Mouse (Mus musculus): ENCODE data around the gene Ces2b. TPM values are rescaled to one million over a fixed set of nuclear protein-coding genes. Genes with fewer than 3 reads are reported as not detected.
"Not testable (repeated sequence)": the region's sequence is repeated elsewhere in the genome, so short reads cannot be mapped to it uniquely, and the experiment has no call there.

Gene Ces2b
- polyA plus RNA-seq, 1 experiment: 0.10 TPM

DNA sequence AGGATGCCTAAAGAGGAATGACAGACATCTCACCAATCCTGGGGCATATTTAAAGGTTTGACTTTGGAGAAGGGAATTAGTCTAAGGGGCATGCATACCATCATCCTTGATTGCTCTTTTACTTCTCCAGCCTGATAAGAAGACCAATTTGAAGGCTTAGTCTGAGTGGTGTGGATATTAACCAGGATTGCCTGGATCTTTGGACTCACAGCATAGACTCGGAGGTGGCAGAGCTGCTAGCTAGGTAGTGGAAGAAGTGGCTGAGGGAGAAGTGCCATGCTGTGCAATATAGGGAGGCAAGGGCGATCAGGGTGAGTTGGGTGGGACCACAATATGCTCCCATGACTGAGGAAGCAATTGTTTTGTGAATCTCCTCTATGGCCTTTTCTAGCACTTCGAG is 3.2 kb upstream of the Ces2b start:
- H3K4me1 ChIP-seq (ENCODE audit: control insufficient read depth, insufficient read depth, low read length): no peaks in the 10 kb centered on the region

DNA sequence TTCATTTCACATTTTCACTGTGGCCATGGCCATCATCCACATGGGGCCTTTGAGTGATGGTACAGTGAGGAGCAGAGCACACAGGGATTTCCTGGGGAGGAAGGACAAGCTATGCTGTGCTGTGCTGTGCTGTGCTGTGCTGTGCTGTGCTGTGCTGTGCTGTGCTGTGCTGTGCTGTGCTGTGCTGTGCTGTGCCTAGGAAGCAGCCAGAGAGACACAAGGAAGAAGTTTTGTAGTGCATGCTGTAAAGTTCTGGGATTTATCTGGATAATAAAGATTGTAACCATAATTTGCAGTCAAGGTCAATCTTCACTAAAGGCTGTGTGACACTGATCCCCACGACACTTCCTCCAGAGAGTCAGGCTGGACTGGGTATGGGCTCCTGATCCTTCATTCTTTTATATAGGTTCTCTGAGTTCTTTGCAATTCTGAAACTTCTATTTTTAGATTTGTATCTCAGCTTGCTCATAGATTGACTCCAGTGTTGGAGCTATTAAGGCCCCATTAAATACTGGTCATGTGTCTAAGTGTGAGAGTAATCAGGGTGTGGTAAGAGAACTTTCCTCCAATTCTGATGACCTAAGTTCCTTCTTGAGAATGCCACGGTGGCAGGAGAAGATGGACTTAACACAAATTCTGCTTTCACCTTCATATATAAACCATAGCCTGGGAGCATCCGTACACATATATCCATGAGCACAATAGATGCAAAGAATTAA is 10.1 kb downstream of the Ces2b start:
- Histone ChIP-seq H3K27ac (ENCODE audit: insufficient read depth, low read length) (no peak overlapping the region), H3K4me1 (ENCODE audit: control insufficient read depth, insufficient read depth, low read length) (no peaks in the 10 kb centered on the region), H3K4me3 (ENCODE audit: insufficient read depth, low read length) (no peak overlapping the region)
- TF ChIP-seq CTCF (IDR thresholded peaks at IDR 0.05; ENCODE audit: extremely low read depth, insufficient read depth, low read length): no peak
- TF ChIP-seq POLR2A (IDR thresholded peaks at IDR 0.05; ENCODE audit: extremely low read depth, insufficient read depth, low read length): no peak

More for the DNA sequence above, 3.2 kb upstream of the Ces2b start:
- TF ChIP-seq POLR2A (IDR thresholded peaks at IDR 0.05; ENCODE audit: extremely low read depth, insufficient read depth, low read length) (no peak), CTCF (IDR thresholded peaks at IDR 0.05; ENCODE audit: extremely low read depth, insufficient read depth, low read length) (no peak)
- Histone ChIP-seq H3K27ac (ENCODE audit: insufficient read depth, low read length) (no peak overlapping the region), H3K4me3 (ENCODE audit: insufficient read depth, low read length) (no peak overlapping the region)

DNA sequence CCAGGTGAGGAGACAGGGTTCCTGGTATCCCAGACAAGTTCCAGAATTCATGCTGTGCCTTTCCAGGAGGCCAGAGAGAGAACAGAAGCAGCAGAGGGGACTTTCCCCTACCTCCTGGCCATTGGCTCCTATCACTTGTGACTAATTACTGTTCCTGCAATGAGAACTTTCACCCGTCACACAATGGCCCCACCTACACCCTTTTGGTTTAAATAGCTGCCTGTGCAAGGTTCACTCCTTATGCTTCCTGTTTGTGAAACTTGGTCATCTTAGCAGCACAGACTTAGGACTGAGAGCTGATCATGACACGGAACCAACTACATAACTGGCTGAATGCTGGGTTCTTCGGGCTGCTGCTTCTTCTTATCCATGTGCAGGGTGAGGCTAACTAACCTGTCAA is 15.5 kb downstream of the Ces2b start, which contains the start of gene Ces2c:
Gene Ces2c (plus strand): TSS at position 238 of the 400 bp plus-strand sequence.
- no peaks in the 10 kb centered on the region for H3K4me1 ChIP-seq (ENCODE audit: control insufficient read depth, insufficient read depth, low read length)
- TF ChIP-seq CTCF (IDR thresholded peaks at IDR 0.05; ENCODE audit: extremely low read depth, insufficient read depth, low read length): no peak
- TF ChIP-seq POLR2A (IDR thresholded peaks at IDR 0.05; ENCODE audit: extremely low read depth, insufficient read depth, low read length): no peak
- no peak within 1 kb of the TSS for H3K27ac ChIP-seq (ENCODE audit: insufficient read depth, low read length)
- H3K4me3 ChIP-seq (ENCODE audit: insufficient read depth, low read length): no peak within 1 kb of the TSS

DNA sequence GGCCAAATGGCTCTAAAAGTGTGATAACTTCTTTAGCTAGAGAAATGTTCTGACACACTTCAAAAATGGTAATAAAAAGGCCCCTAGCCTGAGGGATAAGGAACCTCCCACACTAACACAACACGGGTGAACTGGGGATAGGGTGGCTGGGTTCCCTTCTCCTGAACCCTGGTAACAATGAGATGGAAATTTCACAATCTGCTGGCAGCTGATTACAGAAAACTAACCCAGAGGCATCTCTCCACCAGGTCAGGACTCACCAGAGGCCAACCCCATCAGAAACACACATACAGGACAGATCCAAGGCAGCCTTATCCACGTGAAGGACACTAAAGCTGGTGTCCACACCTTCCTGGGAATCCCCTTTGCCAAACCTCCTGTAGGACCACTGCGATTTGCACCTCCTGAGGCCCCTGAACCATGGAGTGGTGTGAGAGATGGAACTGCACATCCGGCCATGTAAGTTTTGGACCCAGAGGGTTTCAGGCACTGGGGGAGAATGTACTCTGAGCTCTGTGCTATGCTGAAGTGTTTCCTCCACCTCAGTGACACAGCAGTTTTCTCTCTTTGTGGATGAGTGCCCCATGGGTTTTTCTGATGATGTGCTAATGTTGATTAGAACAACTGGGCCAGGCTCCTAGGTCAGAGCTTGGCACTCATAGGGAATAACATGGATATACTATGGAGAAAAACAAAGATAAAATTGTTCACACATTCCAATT is 16.5 kb downstream of the Ces2b start:
- no peak for TF ChIP-seq CTCF (IDR thresholded peaks at IDR 0.05; ENCODE audit: extremely low read depth, insufficient read depth, low read length)
- TF ChIP-seq POLR2A (IDR thresholded peaks at IDR 0.05; ENCODE audit: extremely low read depth, insufficient read depth, low read length): no peak
- Histone ChIP-seq H3K27ac (ENCODE audit: insufficient read depth, low read length) (no peak overlapping the region), H3K4me3 (ENCODE audit: insufficient read depth, low read length) (no peak overlapping the region), H3K4me1 (ENCODE audit: control insufficient read depth, insufficient read depth, low read length) (no peaks in the 10 kb centered on the region)

DNA sequence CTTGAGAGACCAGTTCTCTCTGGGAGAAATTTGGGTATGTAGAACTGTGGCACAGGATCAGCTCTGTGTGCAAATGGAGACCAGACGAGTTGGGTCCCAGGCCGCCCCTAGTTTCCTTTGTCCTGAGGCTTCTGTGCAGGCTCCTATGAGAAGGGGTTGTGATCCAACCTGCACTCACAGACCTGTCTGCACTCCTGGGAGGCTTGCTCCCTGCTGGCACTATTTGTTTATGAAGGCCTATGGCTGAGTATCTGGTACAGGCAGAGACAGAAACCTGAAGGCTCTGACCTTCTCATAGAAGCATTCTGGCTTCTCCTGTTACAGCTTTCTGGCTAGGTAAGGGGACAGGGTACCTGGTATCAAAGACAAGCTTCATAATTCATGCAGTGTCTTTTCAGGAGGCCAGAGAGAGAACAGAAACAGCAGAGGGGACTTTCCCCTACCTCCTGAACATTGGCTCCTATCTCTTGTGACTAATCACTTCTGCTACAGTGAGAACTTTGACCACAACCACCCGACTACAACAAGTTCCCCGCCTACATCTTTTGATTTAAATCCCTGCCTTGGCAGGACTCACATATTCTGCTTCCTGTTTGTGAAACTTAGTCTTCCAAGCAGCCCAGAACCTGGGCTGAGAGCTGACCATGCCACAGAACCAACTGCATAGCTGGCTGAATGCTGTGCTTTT is 35.6 kb downstream of the Ces2b start:
- not testable (repeated sequence) for H3K4me1 ChIP-seq (ENCODE audit: control insufficient read depth, insufficient read depth, low read length); H3K27ac ChIP-seq (ENCODE audit: insufficient read depth, low read length); H3K4me3 ChIP-seq (ENCODE audit: insufficient read depth, low read length)

DNA sequence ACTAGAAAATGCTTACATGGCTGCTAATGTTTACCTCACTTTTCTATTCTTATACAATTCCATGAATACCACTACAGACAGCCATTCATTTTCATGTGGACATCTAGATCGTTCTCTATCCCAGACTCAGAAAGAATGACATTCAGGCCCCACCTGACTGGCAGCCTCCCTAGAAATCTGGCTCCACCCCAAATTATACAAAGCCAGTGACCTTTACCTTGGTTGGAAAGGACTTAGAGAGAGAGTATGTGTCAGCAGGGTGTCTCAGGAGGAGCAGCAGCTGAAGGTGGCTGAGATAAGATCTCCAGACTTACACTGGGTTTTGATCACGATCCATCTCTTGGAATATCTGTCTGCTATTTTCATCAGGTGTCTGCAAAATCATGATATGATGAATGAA is 37.5 kb downstream of the Ces2b start:
- not testable (repeated sequence) for H3K4me1 ChIP-seq (ENCODE audit: control insufficient read depth, insufficient read depth, low read length); H3K27ac ChIP-seq (ENCODE audit: insufficient read depth, low read length); H3K4me3 ChIP-seq (ENCODE audit: insufficient read depth, low read length)

DNA sequence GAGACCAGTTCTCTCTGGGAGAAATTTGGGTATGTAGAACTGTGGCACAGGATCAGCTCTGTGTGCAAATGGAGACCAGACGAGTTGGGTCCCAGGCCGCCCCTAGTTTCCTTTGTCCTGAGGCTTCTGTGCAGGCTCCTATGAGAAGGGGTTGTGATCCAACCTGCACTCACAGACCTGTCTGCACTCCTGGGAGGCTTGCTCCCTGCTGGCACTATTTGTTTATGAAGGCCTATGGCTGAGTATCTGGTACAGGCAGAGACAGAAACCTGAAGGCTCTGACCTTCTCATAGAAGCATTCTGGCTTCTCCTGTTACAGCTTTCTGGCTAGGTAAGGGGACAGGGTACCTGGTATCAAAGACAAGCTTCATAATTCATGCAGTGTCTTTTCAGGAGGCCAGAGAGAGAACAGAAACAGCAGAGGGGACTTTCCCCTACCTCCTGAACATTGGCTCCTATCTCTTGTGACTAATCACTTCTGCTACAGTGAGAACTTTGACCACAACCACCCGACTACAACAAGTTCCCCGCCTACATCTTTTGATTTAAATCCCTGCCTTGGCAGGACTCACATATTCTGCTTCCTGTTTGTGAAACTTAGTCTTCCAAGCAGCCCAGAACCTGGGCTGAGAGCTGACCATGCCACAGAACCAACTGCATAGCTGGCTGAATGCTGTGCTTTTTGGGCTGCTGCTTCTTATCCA is 55.0 kb downstream of the Ces2b start:
- H3K27ac ChIP-seq (ENCODE audit: insufficient read depth, low read length); H3K4me3 ChIP-seq (ENCODE audit: insufficient read depth, low read length): not testable (repeated sequence)

More for the DNA sequence above, 55.0 kb downstream of the Ces2b start:
- H3K4me1 ChIP-seq (ENCODE audit: control insufficient read depth, insufficient read depth, low read length): not testable (repeated sequence)

Other genes with a start within 250 kb of the Ces2b start
- 4.7 and 5.1 TPM in 2 replicates for gene Pdp2, start 240.1 kb upstream of the Ces2b start, polyA plus RNA-seq (2012; rRNA removed)
- gene Cdh16, start 207.2 kb upstream of the Ces2b start, polyA plus RNA-seq (2012; rRNA removed): not detected in 2 replicates
- 2.4 and 2.9 TPM in 2 replicates for gene Rrad, start 200.2 kb upstream of the Ces2b start, polyA plus RNA-seq (2012; rRNA removed)
- gene Ciao2b, start 189.6 kb upstream of the Ces2b start, polyA plus RNA-seq (2012; rRNA removed): 51.2 and 55.8 TPM in 2 replicates
- not detected in 2 replicates for gene Ces2a, start 97.6 kb upstream of the Ces2b start, polyA plus RNA-seq (2012; rRNA removed)
- gene Ces2c, start 15.5 kb downstream of the Ces2b start, polyA plus RNA-seq (2012; rRNA removed): 0.06 TPM in 1 of 2 replicates, not detected in the other
- gene Ces2e, start 94.7 kb downstream of the Ces2b start, polyA plus RNA-seq (2012; rRNA removed): 0.04 TPM in 2 replicates
- not detected in 2 replicates for gene Ces2f, start 115.8 kb downstream of the Ces2b start, polyA plus RNA-seq (2012; rRNA removed)
- gene Ces2g, start 130.1 kb downstream of the Ces2b start, polyA plus RNA-seq (2012; rRNA removed): 0.13 and 0.25 TPM in 2 replicates
- gene Ces2h, start 169.3 kb downstream of the Ces2b start, polyA plus RNA-seq (2012; rRNA removed): not detected in 2 replicates
- gene Ces3a, start 217.0 kb downstream of the Ces2b start, polyA plus RNA-seq (2012; rRNA removed): not detected in 2 replicates